Mouse (Mus musculus): ENCODE results near the gene Tmem210. TPM values are rescaled to one million over a fixed set of nuclear protein-coding genes. Genes with fewer than 3 reads are reported as not detected.

Tmem210 gene
- total and polyA plus RNA-seq, 3 experiments: not detected

- no peaks in the 10 kb centered on the region for H3K9me3 ChIP-seq (replicated peaks; ENCODE audit: insufficient read depth, low read length)
- peaks cover 22% of the 10 kb centered on the region for H3K79me2 ChIP-seq (ENCODE audit: control insufficient read depth, insufficient read depth, low read length, poor library complexity)
- H3K9ac ChIP-seq (ENCODE audit: control insufficient read depth, low read depth, low read length, poor library complexity, severe bottlenecking): peak within 1 kb of the TSS; percentile 90
- peak; percentile 100 for DNase-seq (ENCODE audit: low read depth, low spot score)
- peak within 1 kb of the TSS; percentile 78 to 92 for H3K4me3 ChIP-seq (ENCODE audit: control insufficient read depth in 1 of 2, insufficient read depth in 1 of 2, low read depth in 2 of 2, low read length in 2 of 2)
- H3K27me3 ChIP-seq (ENCODE audit: control insufficient read depth in 1 of 2, insufficient read depth in 2 of 2, low read length in 2 of 2): no peaks in the 10 kb centered on the region
- peak within 1 kb of the TSS; percentile 84 for H3K27ac ChIP-seq (ENCODE audit: control insufficient read depth, low read depth, low read length)
- H3K4me1 ChIP-seq (ENCODE audit: control insufficient read depth in 1 of 2, insufficient read depth in 2 of 2, low read length in 2 of 2): peaks cover 3 to 15% of the 10 kb centered on the region in 2 experiments; a peak in 3 of 4 replicates
- peaks cover 1 to 15% of the 10 kb centered on the region in 2 experiments for H3K36me3 ChIP-seq (ENCODE audit: control insufficient read depth in 1 of 2, insufficient read depth in 2 of 2, low read length in 2 of 2)
- TF ChIP-seq ETS1 (IDR thresholded peaks at IDR 0.05; ENCODE audit: low read depth, low read length) (peak; percentile 74; the same call in 1 of the 2 replicates), E2F4 (IDR thresholded peaks at IDR 0.05; ENCODE audit: borderline replicate concordance, low read depth, low read length) (peak; percentile 71; the same call in 1 of the 2 replicates), USF2 (IDR thresholded peaks at IDR 0.05; ENCODE audit: borderline replicate concordance in 1 of 2, insufficient read depth in 1 of 2, low read depth in 1 of 2, low read length in 2 of 2) (no peak), BHLHE40 (IDR thresholded peaks at IDR 0.05; ENCODE audit: borderline replicate concordance, low read depth, low read length) (no peak), NELFE (IDR thresholded peaks at IDR 0.05; ENCODE audit: low read depth, low read length) (peak; percentile 88), MAFK (IDR thresholded peaks at IDR 0.05; ENCODE audit: borderline replicate concordance, low read depth, low read length) (no peak), HCFC1 (IDR thresholded peaks at IDR 0.05; ENCODE audit: low read depth, low read length) (peak; percentile 97), ZMIZ1 (IDR thresholded peaks at IDR 0.05; ENCODE audit: low read depth, low read length) (peak; percentile 3; the same call in 1 of the 2 replicates), KAT2A (conservative IDR thresholded peaks at IDR 0.05; ENCODE audit: low read depth, low read length) (peak; percentile 84), GABPA (IDR thresholded peaks at IDR 0.05; ENCODE audit: low read depth, low read length) (peak; percentile 86; the same call in 1 of the 2 replicates), POLR2A (IDR thresholded peaks at IDR 0.05; ENCODE audit: control insufficient read depth in 1 of 2, insufficient read depth in 1 of 2, low read depth in 1 of 2, low read length in 2 of 2, poor library complexity in 1 of 2) (peak; percentile 86), TBP (IDR thresholded peaks at IDR 0.05; ENCODE audit: low read depth, low read length) (peak; percentile 53; the same call in 1 of the 2 replicates), MAZ (IDR thresholded peaks at IDR 0.05; ENCODE audit: low read depth, low read length) (no peak; the same call in 1 of the 2 replicates), MYB (IDR thresholded peaks at IDR 0.05; ENCODE audit: low read depth, low read length) (peak; percentile 75), MAX (IDR thresholded peaks at IDR 0.05; ENCODE audit: low read length) (no peak; the same call in 1 of the 2 replicates), POLR2AphosphoS5 (IDR thresholded peaks at IDR 0.05; ENCODE audit: borderline replicate concordance, low read depth, low read length) (peak; percentile 80; the same call in 1 of the 2 replicates), MYC (IDR thresholded peaks at IDR 0.05; ENCODE audit: low read depth, low read length) (peak; percentile 55; the same call in 1 of the 2 replicates), CHD2 (IDR thresholded peaks at IDR 0.05; ENCODE audit: low read length) (no peak), CHD1 (IDR thresholded peaks at IDR 0.05; ENCODE audit: low read depth, low read length) (no peak), CTCF (IDR thresholded peaks at IDR 0.05 in 2 of 3, conservative IDR thresholded peaks at IDR 0.05 in 1 of 3; ENCODE audit: control insufficient read depth in 1 of 3, insufficient read depth in 1 of 3, low read depth in 2 of 3, low read length in 3 of 3, poor library complexity in 1 of 3, severe bottlenecking in 1 of 3) (no peak), RAD21 (IDR thresholded peaks at IDR 0.05; ENCODE audit: low read depth, low read length) (no peak), ELF1 (IDR thresholded peaks at IDR 0.05; ENCODE audit: low read depth, low read length) (peak; percentile 92), POLR2AphosphoS2 (IDR thresholded peaks at IDR 0.05; ENCODE audit: low read length) (peak; percentile 46; the same call in 1 of the 2 replicates), TCF12 (IDR thresholded peaks at IDR 0.05; ENCODE audit: low read depth, low read length) (peak; percentile 66; the same call in 1 of the 2 replicates), MEF2A (IDR thresholded peaks at IDR 0.05; ENCODE audit: extremely low read depth, insufficient replicate concordance, low read depth, low read length, poor library complexity, severe bottlenecking) (no peak), NRF1 (IDR thresholded peaks at IDR 0.05; ENCODE audit: insufficient read depth, low read depth, low read length, poor library complexity, severe bottlenecking) (peak; percentile 95), JUND (IDR thresholded peaks at IDR 0.05; ENCODE audit: low read depth, low read length) (no peak), SMC3 (IDR thresholded peaks at IDR 0.05; ENCODE audit: low read depth, low read length) (no peak), MXI1 (IDR thresholded peaks at IDR 0.05; ENCODE audit: low read depth, low read length) (peak; percentile 85), ZNF384 (IDR thresholded peaks at IDR 0.05; ENCODE audit: low read depth, low read length) (no peak), EP300 (IDR thresholded peaks at IDR 0.05; ENCODE audit: low read depth in 1 of 2, low read length in 2 of 2) (0 out of 4 replicates have a peak, but pooled peaks of 1 of the 2 experiments have one; percentile 2), GATA1 (IDR thresholded peaks at IDR 0.05; ENCODE audit: low read depth, low read length) (peak; percentile 95), RCOR1 (IDR thresholded peaks at IDR 0.05; ENCODE audit: low read depth, low read length) (no peak), TAL1 (IDR thresholded peaks at IDR 0.05; ENCODE audit: low read length) (no peak)
Observed at GRCm38 (mm10) chr2:25332286-25333160, 44.6 kb downstream of the Tmem210 start, which contains the start of gene Man1b1. Man1b1 (plus strand) TSS chr2:25332338.

All from MEL (cell line).